Mouse (Mus musculus) ES-Bruce4 (cell line): Measurements from ENCODE around the gene Arrdc1. TPM values are rescaled to one million over a fixed set of nuclear protein-coding genes. Genes with fewer than 3 reads are reported as not detected.
"Not testable (repeated sequence)": the region's sequence is repeated elsewhere in the genome, so short reads cannot be mapped to it uniquely, and the experiment has no call there.

Experiments
- H3K27ac ChIP-seq: 2 replicates; pipeline ENCODE4 v1.5.1; 2012; ENCODE audit warnings: low read length, inconsistent platforms; ENCODE audit not compliant: insufficient read depth
- H3K27me3 ChIP-seq: 2 replicates; pipeline ENCODE4 v1.6.1; 2012; ENCODE audit warnings: mild to moderate bottlenecking, low read length, inconsistent platforms; ENCODE audit not compliant: control insufficient read depth, poor library complexity, insufficient read depth, severe bottlenecking
- H3K36me3 ChIP-seq: 2 replicates; pipeline ENCODE4 v1.6.1; 2012; ENCODE audit warnings: inconsistent platforms, mild to moderate bottlenecking, low read length, moderate library complexity; ENCODE audit not compliant: control insufficient read depth, poor library complexity, insufficient read depth, severe bottlenecking
- H3K4me1 ChIP-seq: one replicate; pipeline ENCODE4 v1.8.1; 2011; ENCODE audit warnings: low read length; ENCODE audit not compliant: control insufficient read depth, insufficient read depth
- H3K4me3 ChIP-seq: 2 replicates; pipeline ENCODE4 v1.5.1; 2011; ENCODE audit warnings: low read depth, mild to moderate bottlenecking, low read length
- H3K9ac ChIP-seq: 2 replicates; pipeline ENCODE4 v1.6.1; 2012; ENCODE audit warnings: low read depth, mild to moderate bottlenecking, inconsistent platforms; ENCODE audit not compliant: poor library complexity, severe bottlenecking
- H3K9me3 ChIP-seq: replicated peaks from 2 replicates; pipeline ENCODE4 v1.6.1; 2012; ENCODE audit warnings: mild to moderate bottlenecking, low read length, inconsistent platforms; ENCODE audit not compliant: control insufficient read depth, poor library complexity, insufficient read depth, severe bottlenecking
- CTCF ChIP-seq: IDR thresholded peaks from one replicate; pipeline ENCODE4 v1.8.1; 2011; ENCODE audit warnings: low read depth, low read length
- EP300 ChIP-seq: IDR thresholded peaks from 2 replicates; pipeline ENCODE4 v1.6.1; 2011; ENCODE audit warnings: low read depth, low read length; ENCODE audit not compliant: insufficient read depth
- POLR2A ChIP-seq: IDR thresholded peaks from one replicate; pipeline ENCODE4 v1.8.1; 2011; ENCODE audit warnings: low read length; ENCODE audit not compliant: insufficient read depth
- polyA plus RNA-seq: library from polyadenylated mRNA; stranded (reverse); fragments of >200 nt; gene quantifications from 2 replicates; pipeline ENCODE4 v1.2.4, GENCODE M21; 2011; ENCODE audit warnings: low read depth; ENCODE audit not compliant: missing spikeins, insufficient read depth, insufficient read length

Gene Arrdc1
- 26.9 and 34.9 TPM in 2 replicates for polyA plus RNA-seq

GRCm38 (mm10) chr2:24935057-24935796 lies at the start of gene Arrdc1:
Arrdc1 (minus strand) TSS chr2:24935252.
- peak within 1 kb of the TSS; percentile 57 for H3K27ac ChIP-seq
- no peaks in the 10 kb centered on the region for H3K9me3 ChIP-seq
- H3K4me3 ChIP-seq: peak within 1 kb of the TSS; percentile 87
- TF ChIP-seq EP300 (peak; percentile 5; the same call in 1 of the 2 replicates), CTCF (no peak), POLR2A (peak; percentile 97)
- H3K36me3 ChIP-seq: no peaks in the 10 kb centered on the region
- no peaks in the 10 kb centered on the region for H3K27me3 ChIP-seq
- H3K9ac ChIP-seq: peak within 1 kb of the TSS; percentile 72
- no peaks in the 10 kb centered on the region for H3K4me1 ChIP-seq

- Histone ChIP-seq H3K9me3 (no peaks in the 10 kb centered on the region), H3K4me1 (no peaks in the 10 kb centered on the region), H3K27me3 (no peaks in the 10 kb centered on the region), H3K9ac (no peak overlapping the region), H3K27ac (no peak overlapping the region), H3K4me3 (no peak overlapping the region), H3K36me3 (peaks cover 4% of the 10 kb centered on the region)
- TF ChIP-seq POLR2A (no peak), CTCF (no peak), EP300 (no peak)
Measured at GRCm38 (mm10) chr2:24976960-24977359, 41.9 kb upstream of the Arrdc1 start.

- TF ChIP-seq CTCF (no peak), EP300 (0 out of 2 replicates have a peak, but pooled peaks have one; percentile 16)
- H3K36me3 ChIP-seq: peaks cover 7% of the 10 kb centered on the region
Measured at GRCm38 (mm10) chr2:24975704-24976297, 40.7 kb upstream of the Arrdc1 start, which contains the start of gene Pnpla7. Pnpla7 (plus strand) TSS chr2:24976033.

GRCm38 (mm10) chr2:24974906-24975703 lies 40.1 kb upstream of the Arrdc1 start, which contains the start of gene Mrpl41:
Mrpl41 (minus strand) TSS chr2:24975098.
- Histone ChIP-seq H3K27me3 (no peaks in the 10 kb centered on the region), H3K9me3 (no peaks in the 10 kb centered on the region), H3K36me3 (peaks cover 7% of the 10 kb centered on the region), H3K9ac (peak within 1 kb of the TSS; percentile 59), H3K27ac (no peak within 1 kb of the TSS), H3K4me3 (peak within 1 kb of the TSS; percentile 84), H3K4me1 (no peaks in the 10 kb centered on the region)
- TF ChIP-seq CTCF: no peak
- no peak for TF ChIP-seq POLR2A
- no peak for TF ChIP-seq EP300

More at GRCm38 (mm10) chr2:24975704-24976297, 40.7 kb upstream of the Arrdc1 start, which contains the start of gene Pnpla7:
- Histone ChIP-seq H3K4me1 (no peaks in the 10 kb centered on the region), H3K4me3 (peak within 1 kb of the TSS; percentile 84), H3K9ac (peak within 1 kb of the TSS; percentile 59), H3K9me3 (no peaks in the 10 kb centered on the region), H3K27ac (no peak within 1 kb of the TSS), H3K27me3 (no peaks in the 10 kb centered on the region)

GRCm38 (mm10) chr2:24974452-24974851 lies 39.4 kb upstream of the Arrdc1 start:
- Histone ChIP-seq H3K36me3 (peaks cover 11% of the 10 kb centered on the region), H3K4me3 (peak overlapping the region; percentile 84), H3K9ac (peak overlapping the region; percentile 59)
- H3K4me1 ChIP-seq, H3K9me3 ChIP-seq, H3K27me3 ChIP-seq, H3K27ac ChIP-seq: not testable (repeated sequence)

GRCm38 (mm10) chr2:24970386-24970785 lies 35.3 kb upstream of the Arrdc1 start:
- no peak overlapping the region for H3K9ac ChIP-seq
- no peaks in the 10 kb centered on the region for H3K4me1 ChIP-seq
- H3K4me3 ChIP-seq: no peak overlapping the region
- TF ChIP-seq CTCF (no peak), EP300 (no peak), POLR2A (no peak)
- H3K9me3 ChIP-seq: no peaks in the 10 kb centered on the region
- H3K27me3 ChIP-seq: no peaks in the 10 kb centered on the region
- H3K36me3 ChIP-seq: peaks cover 23% of the 10 kb centered on the region
- no peak overlapping the region for H3K27ac ChIP-seq
